Mouse (Mus musculus) macrophage (primary cell): ENCODE measurements around the gene Gpc5. TPM values are rescaled to one million over a fixed set of nuclear protein-coding genes. Genes with fewer than 3 reads are reported as not detected.

Source experiments
- H3K27ac ChIP-seq: fragments of 350-480 bp; formaldehyde crosslinking; 2 replicates; pipeline ENCODE4 v1.9.0; 2021
- H3K36me3 ChIP-seq: fragments of 350-480 bp; formaldehyde crosslinking; 2 replicates; pipeline ENCODE4 v1.9.0; 2021; ENCODE audit errors: inconsistent target
- H3K4me3 ChIP-seq: fragments of 350-480 bp; formaldehyde crosslinking; 2 replicates; pipeline ENCODE4 v1.9.0; 2021; ENCODE audit errors: inconsistent target
- H3K79me2 ChIP-seq: fragments of 350-480 bp; formaldehyde crosslinking; 2 replicates; pipeline ENCODE4 v1.9.0; 2021; ENCODE audit errors: inconsistent target
- WGBS: methylation state at CpG from one replicate; pipeline ENCODE4 v1.1.7; 2026; ENCODE audit warnings: inconsistent platforms; ENCODE audit not compliant: missing documents; 5-methylcytosine and 5-hydroxymethylcytosine counted together
- polyA plus RNA-seq: library from polyadenylated mRNA; stranded (reverse); fragments of 250-400 nt; gene quantifications from 3 replicates; pipeline ENCODE4 v1.2.4, GENCODE M21; 2018; ENCODE audit warnings: inconsistent platforms

The Gpc5 gene
- polyA plus RNA-seq, 1 experiment from 2014 or later: not detected

- H3K36me3 ChIP-seq: no peaks in the 10 kb centered on the region
- no peak overlapping the region for H3K4me3 ChIP-seq
- H3K79me2 ChIP-seq: no peaks in the 10 kb centered on the region
- no peak overlapping the region for H3K27ac ChIP-seq
- WGBS: 92% methylated on average over 3 of the region's 3 CpGs
Measured at GRCm38 (mm10) chr14:115365320-115365935, 273.4 kb downstream of the Gpc5 start.

- WGBS: 95% methylated on average over 15 of the region's 15 CpGs
- Histone ChIP-seq H3K36me3 (no peaks in the 10 kb centered on the region), H3K4me3 (no peak overlapping the region), H3K79me2 (no peaks in the 10 kb centered on the region), H3K27ac (no peak overlapping the region)
Measured at GRCm38 (mm10) chr14:115369611-115370167, 277.7 kb downstream of the Gpc5 start.

GRCm38 (mm10) chr14:115371131-115371530, 279.1 kb downstream of the Gpc5 start:
- Histone ChIP-seq H3K4me3 (no peak overlapping the region), H3K27ac (no peak overlapping the region), H3K79me2 (no peaks in the 10 kb centered on the region), H3K36me3 (no peaks in the 10 kb centered on the region)
- 0% methylated on average over 1 of the region's 1 CpGs for WGBS

GRCm38 (mm10) chr14:115391831-115392230, 299.8 kb downstream of the Gpc5 start:
- no peak overlapping the region for H3K4me3 ChIP-seq
- 13% methylated on average over 3 of the region's 3 CpGs for WGBS
- H3K79me2 ChIP-seq: no peaks in the 10 kb centered on the region
- H3K27ac ChIP-seq: no peak overlapping the region
- H3K36me3 ChIP-seq: no peaks in the 10 kb centered on the region

GRCm38 (mm10) chr14:115392894-115393524, 301.0 kb downstream of the Gpc5 start:
- H3K36me3 ChIP-seq: no peaks in the 10 kb centered on the region
- no peak overlapping the region for H3K27ac ChIP-seq
- no peaks in the 10 kb centered on the region for H3K79me2 ChIP-seq
- 46% methylated on average over 14 of the region's 14 CpGs for WGBS
- no peak overlapping the region for H3K4me3 ChIP-seq

GRCm38 (mm10) chr14:115406596-115406995, 314.6 kb downstream of the Gpc5 start:
- Histone ChIP-seq H3K4me3 (no peak overlapping the region), H3K79me2 (no peaks in the 10 kb centered on the region), H3K36me3 (no peaks in the 10 kb centered on the region), H3K27ac (no peak overlapping the region)
- WGBS: 91% methylated on average over 5 of the region's 5 CpGs

GRCm38 (mm10) chr14:115407309-115407930, 315.4 kb downstream of the Gpc5 start:
- Histone ChIP-seq H3K36me3 (no peaks in the 10 kb centered on the region), H3K4me3 (no peak overlapping the region), H3K79me2 (no peaks in the 10 kb centered on the region), H3K27ac (no peak overlapping the region)
- WGBS: 10% methylated on average over 1 of the region's 2 CpGs

GRCm38 (mm10) chr14:115410881-115411280, 318.9 kb downstream of the Gpc5 start:
- Histone ChIP-seq H3K27ac (no peak overlapping the region), H3K4me3 (no peak overlapping the region), H3K36me3 (no peaks in the 10 kb centered on the region), H3K79me2 (no peaks in the 10 kb centered on the region)
- 83% methylated on average over 1 of the region's 1 CpGs for WGBS

- Histone ChIP-seq H3K4me3 (no peak overlapping the region), H3K36me3 (no peaks in the 10 kb centered on the region), H3K79me2 (no peaks in the 10 kb centered on the region), H3K27ac (no peak overlapping the region)
- WGBS: 83% methylated on average over 6 of the region's 6 CpGs
Measured at GRCm38 (mm10) chr14:115411513-115412174, 319.6 kb downstream of the Gpc5 start.

- no peak overlapping the region for H3K27ac ChIP-seq
- WGBS: 96% methylated on average over 3 of the region's 3 CpGs
- no peaks in the 10 kb centered on the region for H3K36me3 ChIP-seq
- H3K79me2 ChIP-seq: no peaks in the 10 kb centered on the region
- H3K4me3 ChIP-seq: no peak overlapping the region
Measured at GRCm38 (mm10) chr14:115412821-115413220, 320.8 kb downstream of the Gpc5 start.

GRCm38 (mm10) chr14:115413429-115413828, 321.4 kb downstream of the Gpc5 start:
- H3K79me2 ChIP-seq: no peaks in the 10 kb centered on the region
- 87% methylated on average over 1 of the region's 1 CpGs for WGBS
- no peaks in the 10 kb centered on the region for H3K36me3 ChIP-seq
- H3K4me3 ChIP-seq: no peak overlapping the region
- H3K27ac ChIP-seq: no peak overlapping the region

- 87% methylated on average over 5 of the region's 5 CpGs for WGBS
- no peak overlapping the region for H3K27ac ChIP-seq
- H3K79me2 ChIP-seq: no peaks in the 10 kb centered on the region
- no peak overlapping the region for H3K4me3 ChIP-seq
- no peaks in the 10 kb centered on the region for H3K36me3 ChIP-seq
Measured at GRCm38 (mm10) chr14:115414545-115414944, 322.5 kb downstream of the Gpc5 start.

GRCm38 (mm10) chr14:115431967-115432366, 340.0 kb downstream of the Gpc5 start:
- H3K27ac ChIP-seq: no peak overlapping the region
- H3K4me3 ChIP-seq: no peak overlapping the region
- H3K79me2 ChIP-seq: no peaks in the 10 kb centered on the region
- no peaks in the 10 kb centered on the region for H3K36me3 ChIP-seq
- 95% methylated on average over 3 of the region's 3 CpGs for WGBS

GRCm38 (mm10) chr14:115432368-115432767, 340.4 kb downstream of the Gpc5 start:
- WGBS: 97% methylated on average over 3 of the region's 3 CpGs
- H3K4me3 ChIP-seq: no peak overlapping the region
- H3K27ac ChIP-seq: no peak overlapping the region
- no peaks in the 10 kb centered on the region for H3K36me3 ChIP-seq
- no peaks in the 10 kb centered on the region for H3K79me2 ChIP-seq

GRCm38 (mm10) chr14:115436617-115437016, 344.6 kb downstream of the Gpc5 start:
- no peak overlapping the region for H3K27ac ChIP-seq
- H3K36me3 ChIP-seq: no peaks in the 10 kb centered on the region
- WGBS: 12% methylated on average over 2 of the region's 2 CpGs
- H3K4me3 ChIP-seq: no peak overlapping the region
- no peaks in the 10 kb centered on the region for H3K79me2 ChIP-seq
